Mouse (Mus musculus): ENCODE results near the gene Gm5475.
A peak's percentile ranks its signal among the peaks of the same experiment; 100 is the strongest.

Gene Gm5475

GRCm38 (mm10) chr15:100461646-100462045, 39.7 kb downstream of the Gm5475 start:
- Histone ChIP-seq H3K4me1 (replicated peaks; ENCODE audit: low read depth, low read length) (peaks cover 27% of the 10 kb centered on the region), H3K36me3 (ENCODE audit: insufficient read depth, low read length) (no peaks in the 10 kb centered on the region), H3K4me3 (replicated peaks; ENCODE audit: low read length) (no peak overlapping the region), H3K9me3 (ENCODE audit: low read length) (no peaks in the 10 kb centered on the region), H3K27me3 (ENCODE audit: insufficient read depth, low read length) (peaks cover 13% of the 10 kb centered on the region)
- TF ChIP-seq CTCF (conservative IDR thresholded peaks at IDR 0.05; ENCODE audit: low read length): no peak
- TF ChIP-seq POU5F1 (IDR thresholded peaks at IDR 0.05; ENCODE audit: borderline replicate concordance, low read length): no peak
- no peak for TF ChIP-seq NANOG (IDR thresholded peaks at IDR 0.05; ENCODE audit: borderline replicate concordance, low read length)

GRCm38 (mm10) chr15:100462086-100462485, 40.1 kb downstream of the Gm5475 start:
- Histone ChIP-seq H3K4me3 (replicated peaks; ENCODE audit: low read length) (no peak overlapping the region), H3K27me3 (ENCODE audit: insufficient read depth, low read length) (peaks cover 13% of the 10 kb centered on the region), H3K36me3 (ENCODE audit: insufficient read depth, low read length) (no peaks in the 10 kb centered on the region), H3K4me1 (replicated peaks; ENCODE audit: low read depth, low read length) (peaks cover 26% of the 10 kb centered on the region), H3K9me3 (ENCODE audit: low read length) (no peaks in the 10 kb centered on the region)
- no peak for TF ChIP-seq CTCF (conservative IDR thresholded peaks at IDR 0.05; ENCODE audit: low read length)
- TF ChIP-seq POU5F1 (IDR thresholded peaks at IDR 0.05; ENCODE audit: borderline replicate concordance, low read length): no peak
- no peak for TF ChIP-seq NANOG (IDR thresholded peaks at IDR 0.05; ENCODE audit: borderline replicate concordance, low read length)

DNA sequence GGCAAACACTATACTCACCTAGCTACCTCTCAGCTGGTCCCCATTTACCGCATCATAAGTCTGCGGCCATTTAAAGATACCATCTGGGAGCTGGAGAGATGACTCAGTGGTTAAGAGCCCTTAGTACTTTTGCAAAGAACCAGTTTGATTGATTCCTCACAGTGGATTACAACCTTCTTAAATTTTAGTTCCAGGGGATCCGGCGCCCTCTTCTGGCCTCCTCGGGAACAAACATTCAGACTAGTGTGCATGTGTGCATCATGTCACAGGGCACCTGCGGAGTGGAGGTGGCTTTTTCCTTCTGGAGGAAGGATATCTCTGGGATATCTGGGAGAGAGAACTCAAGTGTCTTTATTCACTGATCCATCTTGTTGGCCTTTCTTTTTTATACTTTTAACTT, 41.8 kb downstream of the Gm5475 start:
- no peaks in the 10 kb centered on the region for H3K36me3 ChIP-seq (ENCODE audit: insufficient read depth, low read length)
- H3K9me3 ChIP-seq (ENCODE audit: low read length): no peaks in the 10 kb centered on the region
- peaks cover 10% of the 10 kb centered on the region for H3K27me3 ChIP-seq (ENCODE audit: insufficient read depth, low read length)
- TF ChIP-seq CTCF (conservative IDR thresholded peaks at IDR 0.05; ENCODE audit: low read length) (peak; percentile 76), NANOG (IDR thresholded peaks at IDR 0.05; ENCODE audit: borderline replicate concordance, low read length) (no peak), POU5F1 (IDR thresholded peaks at IDR 0.05; ENCODE audit: borderline replicate concordance, low read length) (no peak)
- H3K4me3 ChIP-seq (replicated peaks; ENCODE audit: low read length): no peak overlapping the region
- peaks cover 33% of the 10 kb centered on the region for H3K4me1 ChIP-seq (replicated peaks; ENCODE audit: low read depth, low read length)

DNA sequence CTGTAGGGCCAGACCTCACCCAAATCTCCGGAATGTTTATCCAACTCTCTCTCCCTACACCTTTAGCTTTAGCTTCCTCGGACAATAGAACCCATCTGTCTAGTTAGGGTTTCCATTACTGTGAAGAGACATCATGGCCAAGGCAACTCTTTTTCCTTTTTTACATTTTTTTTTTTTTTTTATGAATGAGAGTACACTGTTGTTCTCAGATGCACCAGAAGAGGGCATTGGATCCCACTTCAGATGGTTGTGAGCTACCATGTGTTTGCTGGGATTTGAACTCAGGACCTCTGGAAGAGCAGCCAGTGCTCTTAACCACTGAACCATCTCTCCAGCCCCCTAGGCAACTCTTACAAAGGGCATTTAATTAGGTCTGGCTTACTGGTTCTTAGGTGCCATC, 43.5 kb downstream of the Gm5475 start:
- no peaks in the 10 kb centered on the region for H3K36me3 ChIP-seq (ENCODE audit: insufficient read depth, low read length)
- TF ChIP-seq CTCF (conservative IDR thresholded peaks at IDR 0.05; ENCODE audit: low read length) (no peak), NANOG (IDR thresholded peaks at IDR 0.05; ENCODE audit: borderline replicate concordance, low read length) (no peak), POU5F1 (IDR thresholded peaks at IDR 0.05; ENCODE audit: borderline replicate concordance, low read length) (no peak)
- H3K4me1 ChIP-seq (replicated peaks; ENCODE audit: low read depth, low read length): peaks cover 42% of the 10 kb centered on the region
- peaks cover 15% of the 10 kb centered on the region for H3K27me3 ChIP-seq (ENCODE audit: insufficient read depth, low read length)
- no peaks in the 10 kb centered on the region for H3K9me3 ChIP-seq (ENCODE audit: low read length)
- H3K4me3 ChIP-seq (replicated peaks; ENCODE audit: low read length): no peak overlapping the region

- H3K27me3 ChIP-seq (ENCODE audit: insufficient read depth, low read length): peaks cover 20% of the 10 kb centered on the region
- H3K9me3 ChIP-seq (ENCODE audit: low read length): no peaks in the 10 kb centered on the region
- H3K36me3 ChIP-seq (ENCODE audit: insufficient read depth, low read length): no peaks in the 10 kb centered on the region
- peak overlapping the region; percentile 85; the same call in 1 of the 2 replicates for H3K4me3 ChIP-seq (replicated peaks; ENCODE audit: low read length)
- no peak for TF ChIP-seq CTCF (conservative IDR thresholded peaks at IDR 0.05; ENCODE audit: low read length)
- no peak for TF ChIP-seq NANOG (IDR thresholded peaks at IDR 0.05; ENCODE audit: borderline replicate concordance, low read length)
- no peak for TF ChIP-seq POU5F1 (IDR thresholded peaks at IDR 0.05; ENCODE audit: borderline replicate concordance, low read length)
- H3K4me1 ChIP-seq (replicated peaks; ENCODE audit: low read depth, low read length): peaks cover 47% of the 10 kb centered on the region
These were observed 45.8 kb downstream of the Gm5475 start for GRCm38 (mm10) chr15:100467738-100468137.

DNA sequence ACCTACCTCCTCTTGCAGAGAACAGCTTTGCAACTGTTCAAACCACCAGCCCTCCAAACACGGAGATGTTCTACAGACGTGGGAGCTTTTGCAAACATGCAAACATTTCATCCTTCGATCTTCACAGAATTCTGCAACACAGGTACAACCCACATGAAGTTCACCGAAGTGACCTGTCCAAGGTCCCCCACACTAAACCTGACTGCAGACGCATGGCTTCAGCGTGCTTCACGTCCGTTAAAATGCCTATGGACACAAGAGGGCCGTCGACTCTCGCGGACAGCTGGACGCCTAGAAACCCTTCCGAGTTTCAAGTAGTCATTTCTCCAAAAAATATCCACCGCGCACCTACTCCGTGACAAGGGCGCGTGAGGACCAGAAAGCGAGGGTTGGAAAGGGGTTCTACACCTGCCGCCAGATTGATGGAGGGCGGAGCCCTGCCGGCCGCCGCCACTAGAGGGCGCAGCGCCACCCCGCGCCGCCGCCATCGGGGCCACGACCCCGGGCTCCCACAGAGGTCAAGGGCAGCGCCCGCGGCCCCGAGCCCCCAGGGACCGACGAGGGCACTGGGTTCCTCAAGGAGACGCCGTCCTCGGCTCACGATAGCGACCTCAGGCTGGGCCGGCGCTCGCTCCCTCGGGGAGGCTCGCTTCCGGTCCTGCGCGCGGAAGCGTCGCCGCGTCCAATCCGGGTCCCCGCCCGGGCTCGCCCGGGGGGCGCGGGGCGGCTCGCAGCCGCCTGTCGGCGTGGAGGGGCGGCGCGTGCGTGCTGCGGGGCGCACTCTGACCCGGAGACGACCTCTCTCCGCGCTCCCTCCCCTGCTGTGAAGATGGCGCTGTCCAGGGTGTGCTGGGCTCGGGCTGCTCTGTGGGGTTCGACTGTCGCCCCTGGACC, 46.6 kb downstream of the Gm5475 start, which contains the start of gene Letmd1:
TSS of gene Letmd1 (plus strand) at position 729 of the 894 bp plus-strand sequence.
- TF ChIP-seq NANOG (IDR thresholded peaks at IDR 0.05; ENCODE audit: borderline replicate concordance, low read length) (no peak), CTCF (conservative IDR thresholded peaks at IDR 0.05; ENCODE audit: low read length) (peak; percentile 21; the same call in 1 of the 2 replicates)
- peak within 1 kb of the TSS; percentile 85 for H3K4me3 ChIP-seq (replicated peaks; ENCODE audit: low read length)
- H3K36me3 ChIP-seq (ENCODE audit: insufficient read depth, low read length): no peaks in the 10 kb centered on the region
- peaks cover 52% of the 10 kb centered on the region for H3K4me1 ChIP-seq (replicated peaks; ENCODE audit: low read depth, low read length)
- no peaks in the 10 kb centered on the region for H3K9me3 ChIP-seq (ENCODE audit: low read length)
- peaks cover 20% of the 10 kb centered on the region for H3K27me3 ChIP-seq (ENCODE audit: insufficient read depth, low read length)

DNA sequence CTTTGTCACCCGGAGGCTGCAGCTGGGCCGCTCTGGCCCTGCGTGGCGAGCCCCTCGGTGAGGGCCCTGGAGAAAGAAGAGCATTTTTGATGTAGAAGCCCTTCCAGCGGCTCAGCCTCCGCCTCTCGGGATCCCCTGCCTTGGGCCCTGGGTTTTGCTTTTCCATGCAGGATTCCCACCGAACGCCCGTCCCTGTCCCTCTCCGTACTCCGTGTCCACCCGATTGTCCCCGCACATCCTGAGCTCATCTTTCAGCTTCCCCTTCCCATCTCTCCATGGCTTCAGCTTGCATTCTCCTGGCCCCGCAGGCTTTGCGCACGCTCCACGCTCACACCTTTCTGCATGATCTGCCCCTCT, 47.2 kb downstream of the Gm5475 start:
- TF ChIP-seq CTCF (conservative IDR thresholded peaks at IDR 0.05; ENCODE audit: low read length) (no peak), POU5F1 (IDR thresholded peaks at IDR 0.05; ENCODE audit: borderline replicate concordance, low read length) (no peak), NANOG (IDR thresholded peaks at IDR 0.05; ENCODE audit: borderline replicate concordance, low read length) (no peak)
- Histone ChIP-seq H3K36me3 (ENCODE audit: insufficient read depth, low read length) (no peaks in the 10 kb centered on the region), H3K27me3 (ENCODE audit: insufficient read depth, low read length) (peaks cover 20% of the 10 kb centered on the region), H3K9me3 (ENCODE audit: low read length) (no peaks in the 10 kb centered on the region), H3K4me1 (replicated peaks; ENCODE audit: low read depth, low read length) (peaks cover 56% of the 10 kb centered on the region), H3K4me3 (replicated peaks; ENCODE audit: low read length) (peak overlapping the region; percentile 85)

- peaks cover 63% of the 10 kb centered on the region for H3K4me1 ChIP-seq (replicated peaks; ENCODE audit: low read depth, low read length)
- TF ChIP-seq NANOG (IDR thresholded peaks at IDR 0.05; ENCODE audit: borderline replicate concordance, low read length): no peak
- TF ChIP-seq CTCF (conservative IDR thresholded peaks at IDR 0.05; ENCODE audit: low read length): no peak
- TF ChIP-seq POU5F1 (IDR thresholded peaks at IDR 0.05; ENCODE audit: borderline replicate concordance, low read length): no peak
- peaks cover 20% of the 10 kb centered on the region for H3K27me3 ChIP-seq (ENCODE audit: insufficient read depth, low read length)
- no peaks in the 10 kb centered on the region for H3K9me3 ChIP-seq (ENCODE audit: low read length)
- H3K36me3 ChIP-seq (ENCODE audit: insufficient read depth, low read length): no peaks in the 10 kb centered on the region
- H3K4me3 ChIP-seq (replicated peaks; ENCODE audit: low read length): peak overlapping the region; percentile 85; the same call in 1 of the 2 replicates
These were observed 48.1 kb downstream of the Gm5475 start for GRCm38 (mm10) chr15:100470037-100470436.

Measured in E14TG2a.4 (cell line).